Mouse (Mus musculus) lung, embryonic 16.5 days (tissue): ENCODE data around the gene Mmp9. TPM values are rescaled to one million over a fixed set of nuclear protein-coding genes. Genes with fewer than 3 reads are reported as not detected.

Source experiments
- ATAC-seq: fragments of 200-750 bp; cut with Nextera tagmentation; 2 replicates; pipeline ENCODE4 v1.8.0; 2017; ENCODE audit warnings: low read depth, mild to moderate bottlenecking, moderate library complexity
- H3K27ac ChIP-seq: fragments of 300-500 bp; sonication (generic); 2 replicates; pipeline ENCODE4 v1.5.1; 2014; ENCODE audit warnings: mild to moderate bottlenecking, control low read depth, low read length
- H3K27me3 ChIP-seq: fragments of 300-500 bp; sonication (generic); 2 replicates; pipeline ENCODE4 v1.6.1; 2014; ENCODE audit warnings: low read depth, low read length, mixed read lengths; ENCODE audit not compliant: control insufficient read depth, insufficient read depth
- H3K36me3 ChIP-seq: fragments of 300-500 bp; sonication (generic); 2 replicates; pipeline ENCODE4 v1.6.1; 2014; ENCODE audit warnings: low read length; ENCODE audit not compliant: control insufficient read depth, insufficient read depth
- H3K4me1 ChIP-seq: fragments of 300-500 bp; sonication (generic); replicated peaks from 2 replicates; pipeline ENCODE4 v1.6.1; 2014; ENCODE audit warnings: low read length, mixed read lengths; ENCODE audit not compliant: control insufficient read depth, insufficient read depth
- H3K4me2 ChIP-seq: fragments of 300-500 bp; sonication (generic); 2 replicates; pipeline ENCODE4 v1.6.1; 2014; ENCODE audit warnings: low read depth, low read length, control low read depth
- H3K4me3 ChIP-seq: fragments of 300-500 bp; sonication (generic); 2 replicates; pipeline ENCODE4 v1.5.1; 2014; ENCODE audit warnings: mild to moderate bottlenecking, low read length, control low read depth
- H3K9ac ChIP-seq: fragments of 300-500 bp; sonication (generic); 2 replicates; pipeline ENCODE4 v1.6.1; 2014; ENCODE audit warnings: low read length, control low read depth
- H3K9me3 ChIP-seq: fragments of 300-500 bp; sonication (generic); 2 replicates; pipeline ENCODE4 v1.6.1; 2016; ENCODE audit warnings: low read length; ENCODE audit not compliant: control insufficient read depth
- WGBS: fragments of 180-500 bp; shearing (Covaris S2); extraction: QIAGEN DNeasy Blood & Tissue Kit; methylation state at CpG from one replicate; pipeline ENCODE4 v1.1.7; 2014; 5-methylcytosine and 5-hydroxymethylcytosine counted together
- polyA plus RNA-seq: library from polyadenylated mRNA; unstranded; fragments of >200 nt; fragmentation: Nextera tagmentation; extraction: Ambion mirVana; gene quantifications from 2 replicates; pipeline ENCODE4 v1.2.1, GENCODE M21; 2015

The Mmp9 gene
- polyA plus RNA-seq, 1 experiment from 2014 or later: 7.8 TPM

GRCm38 (mm10) chr2:164947506-164947905, 6.9 kb downstream of the Mmp9 start:
- 0 out of 2 replicates have a peak, but pooled peaks cover 3% of the 10 kb centered on the region for H3K9me3 ChIP-seq
- no peak overlapping the region for H3K9ac ChIP-seq
- ATAC-seq: no peak
- H3K4me1 ChIP-seq: 0 out of 2 replicates have a peak, but pooled peaks cover 2% of the 10 kb centered on the region
- no peaks in the 10 kb centered on the region for H3K36me3 ChIP-seq
- no peak overlapping the region for H3K4me3 ChIP-seq
- H3K4me2 ChIP-seq: no peak overlapping the region
- H3K27ac ChIP-seq: no peak overlapping the region
- 32% methylated on average over 4 of the region's 4 CpGs for WGBS
- peaks cover 53% of the 10 kb centered on the region for H3K27me3 ChIP-seq

- no peak overlapping the region for H3K9ac ChIP-seq
- H3K27me3 ChIP-seq: peaks cover 57% of the 10 kb centered on the region
- ATAC-seq: no peak
- 0 out of 2 replicates have a peak, but pooled peaks cover 2% of the 10 kb centered on the region for H3K4me1 ChIP-seq
- no peak overlapping the region for H3K4me3 ChIP-seq
- H3K9me3 ChIP-seq: 0 out of 2 replicates have a peak, but pooled peaks cover 3% of the 10 kb centered on the region
- WGBS: 10% methylated on average over 6 of the region's 7 CpGs
- no peak overlapping the region for H3K27ac ChIP-seq
- no peak overlapping the region for H3K4me2 ChIP-seq
- H3K36me3 ChIP-seq: no peaks in the 10 kb centered on the region
These were observed 7.3 kb downstream of the Mmp9 start for GRCm38 (mm10) chr2:164947930-164948329.

GRCm38 (mm10) chr2:164948962-164949361, 8.4 kb downstream of the Mmp9 start:
- no peak overlapping the region for H3K4me3 ChIP-seq
- no peaks in the 10 kb centered on the region for H3K36me3 ChIP-seq
- H3K27me3 ChIP-seq: peaks cover 63% of the 10 kb centered on the region
- ATAC-seq: no peak
- peak overlapping the region; percentile 10; the same call in 1 of the 2 replicates for H3K4me2 ChIP-seq
- peaks cover 2% of the 10 kb centered on the region; the same call in 1 of the 2 replicates for H3K4me1 ChIP-seq
- 0 out of 2 replicates have a peak, but pooled peaks cover 3% of the 10 kb centered on the region for H3K9me3 ChIP-seq
- 6% methylated on average over 25 of the region's 25 CpGs for whole genome bisulfite sequencing
- H3K9ac ChIP-seq: no peak overlapping the region
- H3K27ac ChIP-seq: no peak overlapping the region

DNA sequence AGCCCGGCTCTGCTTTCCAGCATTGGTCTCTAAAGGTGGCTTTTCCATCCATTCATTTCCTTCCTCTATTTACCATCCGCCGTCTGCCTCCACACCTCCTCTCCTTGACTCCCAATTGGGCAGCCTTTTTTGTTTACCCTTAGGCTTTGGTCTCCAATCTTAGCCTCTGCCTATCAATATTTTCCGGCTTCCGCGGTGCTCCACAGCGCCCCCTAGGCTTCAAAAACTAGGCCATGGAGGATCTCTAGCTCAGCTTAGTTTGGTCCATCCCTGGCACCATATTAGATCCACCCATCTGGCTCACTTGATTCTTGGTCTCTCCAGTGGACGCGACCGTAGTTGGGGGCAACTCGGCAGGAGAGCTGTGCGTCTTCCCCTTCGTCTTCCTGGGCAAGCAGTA, 9.9 kb downstream of the Mmp9 start:
- Histone ChIP-seq H3K27ac (no peak overlapping the region), H3K4me2 (no peak overlapping the region), H3K4me1 (peaks cover 2% of the 10 kb centered on the region; the same call in 1 of the 2 replicates), H3K27me3 (peaks cover 69% of the 10 kb centered on the region), H3K9ac (no peak overlapping the region), H3K36me3 (no peaks in the 10 kb centered on the region), H3K9me3 (0 out of 2 replicates have a peak, but pooled peaks cover 3% of the 10 kb centered on the region), H3K4me3 (no peak overlapping the region)
- ATAC-seq: no peak
- 30% methylated on average over 13 of the region's 13 CpGs for WGBS

- Histone ChIP-seq H3K9me3 (0 out of 2 replicates have a peak, but pooled peaks cover 3% of the 10 kb centered on the region), H3K27ac (no peak overlapping the region), H3K4me3 (no peak overlapping the region), H3K27me3 (peaks cover 69% of the 10 kb centered on the region), H3K4me2 (no peak overlapping the region), H3K9ac (no peak overlapping the region), H3K4me1 (peaks cover 2% of the 10 kb centered on the region; the same call in 1 of the 2 replicates), H3K36me3 (no peaks in the 10 kb centered on the region)
- WGBS: 77% methylated on average over 4 of the region's 4 CpGs
- ATAC-seq: no peak
These were observed 11.2 kb downstream of the Mmp9 start for GRCm38 (mm10) chr2:164951745-164952144.

- H3K27me3 ChIP-seq: peaks cover 66% of the 10 kb centered on the region
- WGBS: 33% methylated on average over 13 of the region's 13 CpGs
- H3K9ac ChIP-seq: no peak overlapping the region
- H3K36me3 ChIP-seq: no peaks in the 10 kb centered on the region
- no peak for ATAC-seq
- H3K27ac ChIP-seq: no peak overlapping the region
- H3K4me3 ChIP-seq: no peak overlapping the region
- peaks cover 2% of the 10 kb centered on the region; the same call in 1 of the 2 replicates for H3K4me1 ChIP-seq
- 0 out of 2 replicates have a peak, but pooled peaks cover 3% of the 10 kb centered on the region for H3K9me3 ChIP-seq
- no peak overlapping the region for H3K4me2 ChIP-seq
These were observed 11.9 kb downstream of the Mmp9 start for GRCm38 (mm10) chr2:164952448-164952847.

DNA sequence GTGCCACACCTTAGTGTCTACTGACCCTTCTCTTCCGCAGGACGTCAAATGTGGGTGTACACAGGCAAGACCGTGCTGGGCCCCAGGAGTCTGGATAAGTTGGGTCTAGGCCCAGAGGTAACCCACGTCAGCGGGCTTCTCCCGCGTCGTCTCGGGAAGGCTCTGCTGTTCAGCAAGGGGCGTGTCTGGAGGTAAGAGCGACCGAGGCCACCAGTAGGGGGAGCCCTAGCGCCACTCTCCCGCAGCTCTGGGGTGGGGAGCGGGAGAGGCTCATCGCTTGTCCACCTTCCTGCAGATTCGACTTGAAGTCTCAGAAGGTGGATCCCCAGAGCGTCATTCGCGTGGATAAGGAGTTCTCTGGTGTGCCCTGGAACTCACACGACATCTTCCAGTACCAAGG, 12.6 kb downstream of the Mmp9 start:
- no peak overlapping the region for H3K4me3 ChIP-seq
- H3K4me2 ChIP-seq: peak overlapping the region; percentile 14; the same call in 1 of the 2 replicates
- no peak overlapping the region for H3K9ac ChIP-seq
- H3K9me3 ChIP-seq: 0 out of 2 replicates have a peak, but pooled peaks cover 3% of the 10 kb centered on the region
- peaks cover 2% of the 10 kb centered on the region; the same call in 1 of the 2 replicates for H3K4me1 ChIP-seq
- H3K27ac ChIP-seq: no peak overlapping the region
- peak; percentile 78 for ATAC-seq
- H3K27me3 ChIP-seq: peaks cover 59% of the 10 kb centered on the region
- under 1% methylated on average over 21 of the region's 21 CpGs for WGBS
- no peaks in the 10 kb centered on the region for H3K36me3 ChIP-seq

DNA sequence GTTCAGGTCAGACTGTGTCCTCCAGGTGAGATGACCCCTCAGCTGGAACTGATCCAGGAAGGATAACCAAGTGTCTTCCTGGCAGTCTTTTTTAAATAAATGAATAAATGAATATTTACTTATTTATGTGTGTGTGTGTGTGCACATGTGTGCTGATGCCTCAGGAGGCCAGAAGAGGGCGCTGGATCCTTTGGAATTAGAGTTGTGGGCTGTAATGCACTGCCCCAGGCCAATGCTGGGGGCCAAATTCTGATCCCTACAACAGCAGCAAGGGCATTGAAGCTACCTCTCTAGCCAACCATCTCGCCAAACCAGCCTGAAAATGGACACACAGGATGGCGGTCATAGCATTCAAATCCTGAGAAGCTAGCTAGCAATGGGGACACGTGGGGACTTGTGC, 15.1 kb downstream of the Mmp9 start:
- H3K27me3 ChIP-seq: peaks cover 34% of the 10 kb centered on the region

DNA sequence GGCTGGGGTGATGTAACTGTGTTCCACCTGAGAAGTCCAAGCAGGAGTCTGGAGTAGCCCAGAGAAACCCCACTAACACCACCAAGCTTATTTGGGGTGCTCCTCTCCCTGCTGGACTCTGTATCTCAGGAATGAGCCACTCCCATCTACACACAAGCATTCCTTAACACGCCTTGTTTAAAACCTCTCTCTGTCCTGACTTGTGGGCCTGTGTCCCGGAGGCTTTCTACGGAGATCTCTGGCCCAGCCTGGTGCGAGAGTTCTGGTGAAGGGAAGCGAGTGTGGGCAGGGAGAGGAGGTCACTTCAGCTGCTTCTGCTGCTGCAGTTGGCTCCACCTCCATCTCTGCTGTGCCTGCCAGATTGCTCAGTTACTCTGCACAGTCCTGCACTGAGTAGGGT, 15.6 kb downstream of the Mmp9 start:
- H3K27me3 ChIP-seq: peaks cover 30% of the 10 kb centered on the region
- 47% methylated on average over 5 of the region's 5 CpGs for WGBS
- H3K27ac ChIP-seq: no peak overlapping the region
- no peak overlapping the region for H3K4me2 ChIP-seq
- H3K9me3 ChIP-seq: 0 out of 2 replicates have a peak, but pooled peaks cover 3% of the 10 kb centered on the region
- peaks cover 2% of the 10 kb centered on the region; the same call in 1 of the 2 replicates for H3K4me1 ChIP-seq
- no peak for ATAC-seq
- no peak overlapping the region for H3K4me3 ChIP-seq
- H3K9ac ChIP-seq: no peak overlapping the region
- H3K36me3 ChIP-seq: no peaks in the 10 kb centered on the region

More for the DNA sequence above, 15.1 kb downstream of the Mmp9 start:
- no peaks in the 10 kb centered on the region for H3K36me3 ChIP-seq
- H3K4me1 ChIP-seq: peaks cover 2% of the 10 kb centered on the region; the same call in 1 of the 2 replicates
- ATAC-seq: no peak
- H3K27ac ChIP-seq: no peak overlapping the region
- no peak overlapping the region for H3K9ac ChIP-seq
- H3K4me3 ChIP-seq: no peak overlapping the region
- 0 out of 2 replicates have a peak, but pooled peaks cover 3% of the 10 kb centered on the region for H3K9me3 ChIP-seq
- 65% methylated on average over 4 of the region's 4 CpGs for WGBS
- H3K4me2 ChIP-seq: no peak overlapping the region
